Mouse (Mus musculus) embryonic facial prominence, embryonic 11.5 days (tissue): Measurements from ENCODE around the gene Polr2a. TPM values are rescaled to one million over a fixed set of nuclear protein-coding genes. Genes with fewer than 3 reads are reported as not detected.
A peak's percentile ranks its signal among the peaks of the same experiment; 100 is the strongest.

ENCODE experiments used
- ATAC-seq: fragments of 200-750 bp; cut with Nextera tagmentation; replicated peaks from 2 replicates; pipeline ENCODE4 v1.8.0; 2017; ENCODE audit warnings: low read depth; ENCODE audit not compliant: insufficient number of reproducible peaks, low FRiP score, low TSS enrichment
- DNase-seq: peaks from one replicate; pipeline ENCODE4 v3.0.0-alpha.2; 2015; ENCODE audit warnings: low spot score
- H3K27ac ChIP-seq: fragments of 300-500 bp; sonication (generic); replicated peaks from 2 replicates; pipeline ENCODE4 v1.5.1; 2014; ENCODE audit warnings: mild to moderate bottlenecking, low read depth, low read length, control low read depth
- H3K27me3 ChIP-seq: fragments of 300-500 bp; sonication (generic); 2 replicates; pipeline ENCODE4 v1.6.1; 2014; ENCODE audit warnings: mild to moderate bottlenecking, low read length, moderate library complexity, mixed read lengths; ENCODE audit not compliant: control insufficient read depth, insufficient read depth
- H3K36me3 ChIP-seq: fragments of 300-500 bp; sonication (generic); replicated peaks from 2 replicates; pipeline ENCODE4 v1.6.1; 2014; ENCODE audit warnings: low read depth, mild to moderate bottlenecking, low read length, moderate library complexity, mixed read lengths; ENCODE audit not compliant: control insufficient read depth, insufficient read depth
- H3K4me1 ChIP-seq: fragments of 300-500 bp; sonication (generic); 2 replicates; pipeline ENCODE4 v1.6.1; 2014; ENCODE audit warnings: low read length, mixed read lengths; ENCODE audit not compliant: control insufficient read depth, insufficient read depth
- H3K4me2 ChIP-seq: fragments of 300-500 bp; sonication (generic); 2 replicates; pipeline ENCODE4 v1.6.1; 2014; ENCODE audit warnings: low read depth, mild to moderate bottlenecking, control low read depth, low read length, moderate library complexity
- H3K4me3 ChIP-seq: fragments of 300-500 bp; sonication (generic); 2 replicates; pipeline ENCODE4 v1.5.1; 2014; ENCODE audit warnings: low read depth, low read length, control low read depth
- H3K9ac ChIP-seq: fragments of 300-500 bp; sonication (generic); replicated peaks from 2 replicates; pipeline ENCODE4 v1.6.1; 2014; ENCODE audit warnings: mild to moderate bottlenecking, control low read depth, low read length
- H3K9me3 ChIP-seq: fragments of 300-500 bp; sonication (generic); replicated peaks from 2 replicates; pipeline ENCODE4 v1.6.1; 2016; ENCODE audit warnings: mild to moderate bottlenecking, low read length, inconsistent platforms, mixed read lengths; ENCODE audit not compliant: control insufficient read depth
- WGBS: fragments of 180-500 bp; shearing (Covaris S2); extraction: QIAGEN DNeasy Blood & Tissue Kit; methylation state at CpG from one replicate; pipeline ENCODE4 v1.1.7; 2014; 5-methylcytosine and 5-hydroxymethylcytosine counted together
- polyA plus RNA-seq: library from polyadenylated mRNA; unstranded; fragments of >200 nt; fragmentation: Nextera tagmentation; extraction: Ambion mirVana; gene quantifications from 2 replicates; pipeline ENCODE4 v1.2.1, GENCODE M21; 2014

The Polr2a gene
- polyA plus RNA-seq, 1 experiment from 2014 or later, result 51.4 TPM

GRCm38 (mm10) chr11:69802648-69803105 is 44.2 kb upstream of the Polr2a start:
- H3K4me1 ChIP-seq, result peaks cover 22% of the 10 kb centered on the region

GRCm38 (mm10) chr11:69801379-69801977 is 43.0 kb upstream of the Polr2a start, which contains the start of gene Fgf11:
Gene Fgf11, minus strand, starts transcription at chr11:69801857.
- Histone ChIP-seq H3K27me3 (peaks cover 49% of the 10 kb centered on the region), H3K9me3 (no peaks in the 10 kb centered on the region; the same call in 1 of the 2 replicates), H3K36me3 (no peaks in the 10 kb centered on the region), H3K4me3 (peak within 1 kb of the TSS; percentile 53), H3K4me2 (peak within 1 kb of the TSS; percentile 94), H3K27ac (0 out of 2 replicates have a peak within 1 kb of the TSS, but pooled peaks have one; percentile 54), H3K9ac (peak within 1 kb of the TSS; percentile 66), H3K4me1 (peaks cover 22% of the 10 kb centered on the region)
- WGBS, result under 1% methylated on average over 33 of the region's 33 CpGs
- DNase-seq (no peak), ATAC-seq (no peak)

More at GRCm38 (mm10) chr11:69802648-69803105, 44.2 kb upstream of the Polr2a start:
- no peak overlapping the region for H3K27ac ChIP-seq
- peaks cover 47% of the 10 kb centered on the region for H3K27me3 ChIP-seq
- H3K36me3 ChIP-seq, result no peaks in the 10 kb centered on the region
- H3K4me3 ChIP-seq, result peak overlapping the region; percentile 53
- H3K9ac ChIP-seq, result peak overlapping the region; percentile 62
- DNase-seq, result peak; percentile 81
- H3K9me3 ChIP-seq, result no peaks in the 10 kb centered on the region; the same call in 1 of the 2 replicates
- ATAC-seq, result peak; percentile 16; the same call in 1 of the 2 replicates
- H3K4me2 ChIP-seq, result peak overlapping the region; percentile 94
- 0% methylated on average over 33 of the region's 33 CpGs for WGBS

- ATAC-seq, result peak; percentile 65
- peaks cover 25% of the 10 kb centered on the region for H3K4me1 ChIP-seq
- peaks cover 52% of the 10 kb centered on the region for H3K27me3 ChIP-seq
Observed at GRCm38 (mm10) chr11:69800392-69801197, 42.2 kb upstream of the Polr2a start.

GRCm38 (mm10) chr11:69800138-69800391 is 41.6 kb upstream of the Polr2a start:
- H3K9ac ChIP-seq, result peak overlapping the region; percentile 66
- DNase-seq (peak; percentile 44), ATAC-seq (0 out of 2 replicates have a peak, but pooled peaks have one; percentile 0)
- H3K4me2 ChIP-seq, result peak overlapping the region; percentile 94
- no peaks in the 10 kb centered on the region for H3K9me3 ChIP-seq
- peak overlapping the region; percentile 53 for H3K4me3 ChIP-seq
- 0% methylated on average over 11 of the region's 11 CpGs for WGBS
- H3K27me3 ChIP-seq, result peaks cover 53% of the 10 kb centered on the region
- H3K4me1 ChIP-seq, result peaks cover 27% of the 10 kb centered on the region
- H3K36me3 ChIP-seq, result no peaks in the 10 kb centered on the region
- 0 out of 2 replicates have a peak overlapping the region, but pooled peaks have one; percentile 8 for H3K27ac ChIP-seq

More at GRCm38 (mm10) chr11:69800392-69801197, 42.2 kb upstream of the Polr2a start:
- H3K9ac ChIP-seq, result peak overlapping the region; percentile 66
- peak overlapping the region; percentile 94 for H3K4me2 ChIP-seq
- H3K36me3 ChIP-seq, result no peaks in the 10 kb centered on the region
- H3K27ac ChIP-seq, result peak overlapping the region; percentile 54; the same call in 1 of the 2 replicates
- H3K9me3 ChIP-seq, result no peaks in the 10 kb centered on the region
- WGBS, result under 1% methylated on average over 36 of the region's 36 CpGs
- peak; percentile 80 for DNase-seq
- H3K4me3 ChIP-seq, result peak overlapping the region; percentile 53

GRCm38 (mm10) chr11:69799394-69800137 is 41.1 kb upstream of the Polr2a start:
- DNase-seq (no peak), ATAC-seq (no peak)
- Histone ChIP-seq H3K27ac (peak overlapping the region; percentile 49; the same call in 1 of the 2 replicates), H3K4me3 (peak overlapping the region; percentile 53), H3K4me2 (peak overlapping the region; percentile 94), H3K9me3 (no peaks in the 10 kb centered on the region), H3K9ac (no peak overlapping the region), H3K4me1 (peaks cover 27% of the 10 kb centered on the region), H3K36me3 (no peaks in the 10 kb centered on the region), H3K27me3 (peaks cover 48% of the 10 kb centered on the region)
- WGBS, result 28% methylated on average over 12 of the region's 12 CpGs

- ATAC-seq (no peak), DNase-seq (no peak)
- 69% methylated on average over 7 of the region's 7 CpGs for WGBS
- H3K9me3 ChIP-seq, result no peaks in the 10 kb centered on the region
- no peak overlapping the region for H3K4me3 ChIP-seq
- peaks cover 34% of the 10 kb centered on the region for H3K27me3 ChIP-seq
- H3K4me1 ChIP-seq, result peaks cover 19% of the 10 kb centered on the region
- no peaks in the 10 kb centered on the region for H3K36me3 ChIP-seq
- no peak overlapping the region for H3K27ac ChIP-seq
- H3K9ac ChIP-seq, result no peak overlapping the region
- no peak overlapping the region for H3K4me2 ChIP-seq
Observed at GRCm38 (mm10) chr11:69797924-69798323, 39.5 kb upstream of the Polr2a start.

GRCm38 (mm10) chr11:69795983-69796435 is 37.6 kb upstream of the Polr2a start:
- WGBS, result 3% methylated on average over 13 of the region's 13 CpGs
- Histone ChIP-seq H3K9me3 (no peaks in the 10 kb centered on the region), H3K27ac (no peak overlapping the region), H3K36me3 (no peaks in the 10 kb centered on the region), H3K4me3 (peak overlapping the region; percentile 40), H3K27me3 (peaks cover 17% of the 10 kb centered on the region), H3K9ac (no peak overlapping the region; the same call in 1 of the 2 replicates), H3K4me1 (peaks cover 12% of the 10 kb centered on the region; the same call in 1 of the 2 replicates), H3K4me2 (peak overlapping the region; percentile 80)
- no peak for DNase-seq
- no peak for ATAC-seq
